Mouse (Mus musculus) testis, adult 2 months (tissue): ENCODE results near the gene Gm49416. TPM values are rescaled to one million over a fixed set of nuclear protein-coding genes. Genes with fewer than 3 reads are reported as not detected.
A peak's percentile ranks its signal among the peaks of the same experiment; 100 is the strongest.

Experiments
- H3K27ac ChIP-seq: fragments of 200-500 bp; 2 replicates; pipeline ENCODE4 v1.5.1; 2012; ENCODE audit warnings: low read depth, low read length; ENCODE audit not compliant: control insufficient read depth, insufficient read depth
- H3K27me3 ChIP-seq: fragments of 200-500 bp; 2 replicates; pipeline ENCODE4 v1.6.1; 2012; ENCODE audit warnings: mild to moderate bottlenecking, low read length, moderate library complexity; ENCODE audit not compliant: control insufficient read depth, insufficient read depth
- H3K36me3 ChIP-seq: fragments of 200-500 bp; 2 replicates; pipeline ENCODE4 v1.6.1; 2012; ENCODE audit warnings: mild to moderate bottlenecking, low read length; ENCODE audit not compliant: control insufficient read depth, insufficient read depth
- H3K4me1 ChIP-seq: fragments of 200-500 bp; 2 replicates; pipeline ENCODE4 v1.6.1; 2012; ENCODE audit warnings: low read length; ENCODE audit not compliant: control insufficient read depth, insufficient read depth
- H3K4me3 ChIP-seq: fragments of 200-500 bp; 2 replicates; pipeline ENCODE4 v1.5.1; 2012; ENCODE audit warnings: low read depth, mild to moderate bottlenecking, low read length, moderate library complexity, mixed read lengths; ENCODE audit not compliant: control insufficient read depth
- CTCF ChIP-seq: fragments of 200-500 bp; IDR thresholded peaks from 2 replicates; pipeline ENCODE4 v1.5.1; 2012; ENCODE audit warnings: low read depth, mild to moderate bottlenecking, inconsistent platforms, low read length, moderate library complexity; ENCODE audit not compliant: control insufficient read depth, insufficient read depth, insufficient replicate concordance
- POLR2A ChIP-seq: fragments of 200-500 bp; IDR thresholded peaks from 2 replicates; pipeline ENCODE4 v1.6.1; 2012; ENCODE audit warnings: low read depth, mild to moderate bottlenecking, inconsistent platforms, low read length, moderate library complexity; ENCODE audit not compliant: control insufficient read depth
- polyA plus RNA-seq: library from polyadenylated mRNA; depleted of rRNA; stranded (reverse); fragments of >200 nt; gene quantifications from 2 replicates; pipeline ENCODE4 v1.2.3, GENCODE M21; 2012; rRNA removed

The Gm49416 gene
- polyA plus RNA-seq = 1.1 TPM in 1 of 2 replicates, not detected in the other

- peaks cover 9% of the 10 kb centered on the region for H3K4me1 ChIP-seq
- H3K4me3 ChIP-seq = peak within 1 kb of the TSS; percentile 98
- peak; percentile 94 for TF ChIP-seq POLR2A
- TF ChIP-seq CTCF = no peak
- H3K27me3 ChIP-seq = no peaks in the 10 kb centered on the region
- no peaks in the 10 kb centered on the region for H3K36me3 ChIP-seq
- H3K27ac ChIP-seq = peak within 1 kb of the TSS; percentile 90
These were observed at the start of gene Gm49416, which contains the start of gene 1810009A15Rik for GRCm38 (mm10) chr19:8888511-8889385. TSS of gene Gm49416 (plus strand) at chr19:8888926. TSS of gene 1810009A15Rik (plus strand) at chr19:8888853.

GRCm38 (mm10) chr19:8839103-8839907 lies 49.4 kb upstream of the Gm49416 start, which contains the start of gene Gng3:
TSS of gene Gng3 (minus strand) at chr19:8839194.
- no peak for TF ChIP-seq CTCF
- no peak for TF ChIP-seq POLR2A
- Histone ChIP-seq H3K27ac (peak within 1 kb of the TSS; percentile 92), H3K36me3 (peaks cover 2% of the 10 kb centered on the region; the same call in 1 of the 2 replicates), H3K4me3 (peak within 1 kb of the TSS; percentile 93), H3K4me1 (peaks cover 18% of the 10 kb centered on the region), H3K27me3 (no peaks in the 10 kb centered on the region)

GRCm38 (mm10) chr19:8839908-8840791 lies 48.6 kb upstream of the Gm49416 start:
- H3K27me3 ChIP-seq = no peaks in the 10 kb centered on the region
- H3K4me1 ChIP-seq = peaks cover 18% of the 10 kb centered on the region
- no peak overlapping the region for H3K27ac ChIP-seq
- peaks cover 2% of the 10 kb centered on the region; the same call in 1 of the 2 replicates for H3K36me3 ChIP-seq
- TF ChIP-seq CTCF (no peak), POLR2A (0 out of 2 replicates have a peak, but pooled peaks have one; percentile 41)
- peak overlapping the region; percentile 79 for H3K4me3 ChIP-seq

- no peak overlapping the region for H3K27ac ChIP-seq
- H3K4me3 ChIP-seq = peak overlapping the region; percentile 79
- TF ChIP-seq CTCF (no peak), POLR2A (no peak)
- H3K36me3 ChIP-seq = peaks cover 2% of the 10 kb centered on the region; the same call in 1 of the 2 replicates
- H3K4me1 ChIP-seq = peaks cover 18% of the 10 kb centered on the region
- no peaks in the 10 kb centered on the region for H3K27me3 ChIP-seq
These were observed 47.7 kb upstream of the Gm49416 start for GRCm38 (mm10) chr19:8841012-8841411.

- Histone ChIP-seq H3K4me3 (no peak overlapping the region), H3K36me3 (peaks cover 2% of the 10 kb centered on the region; the same call in 1 of the 2 replicates), H3K4me1 (peaks cover 15% of the 10 kb centered on the region)
These were observed 45.8 kb upstream of the Gm49416 start for GRCm38 (mm10) chr19:8842961-8843360.

GRCm38 (mm10) chr19:8844371-8845129 lies 44.2 kb upstream of the Gm49416 start:
- no peak for TF ChIP-seq CTCF
- no peak for TF ChIP-seq POLR2A
- H3K27me3 ChIP-seq = no peaks in the 10 kb centered on the region
- H3K4me1 ChIP-seq = peaks cover 4% of the 10 kb centered on the region
- peaks cover 2% of the 10 kb centered on the region; the same call in 1 of the 2 replicates for H3K36me3 ChIP-seq
- no peak overlapping the region for H3K4me3 ChIP-seq
- no peak overlapping the region for H3K27ac ChIP-seq

More at GRCm38 (mm10) chr19:8842961-8843360, 45.8 kb upstream of the Gm49416 start:
- Histone ChIP-seq H3K27me3 (no peaks in the 10 kb centered on the region), H3K27ac (no peak overlapping the region)
- TF ChIP-seq POLR2A (no peak), CTCF (no peak)
